Mouse (Mus musculus) limb, embryonic 12.5 days (tissue): ENCODE measurements around the gene Slc39a11. TPM values are rescaled to one million over a fixed set of nuclear protein-coding genes. Genes with fewer than 3 reads are reported as not detected.

Experiments used
- ATAC-seq: fragments of 200-750 bp; cut with Nextera tagmentation; 2 replicates; pipeline ENCODE4 v1.8.0; 2017; ENCODE audit warnings: low read depth, moderate TSS enrichment; ENCODE audit not compliant: insufficient number of reproducible peaks, insufficient read depth, low FRiP score, low TSS enrichment
- H3K27ac ChIP-seq: fragments of 300-500 bp; sonication (generic); 2 replicates; pipeline ENCODE4 v1.5.1; 2016; ENCODE audit warnings: mild to moderate bottlenecking, moderate library complexity
- H3K27me3 ChIP-seq: fragments of 300-500 bp; sonication (generic); 2 replicates; pipeline ENCODE4 v1.6.1; 2016; ENCODE audit warnings: mild to moderate bottlenecking, moderate library complexity
- H3K36me3 ChIP-seq: fragments of 300-500 bp; sonication (generic); 2 replicates; pipeline ENCODE4 v1.6.1; 2016; ENCODE audit warnings: mild to moderate bottlenecking, moderate library complexity
- H3K4me1 ChIP-seq: fragments of 300-500 bp; sonication (generic); replicated peaks from 2 replicates; pipeline ENCODE4 v1.6.1; 2016
- H3K4me2 ChIP-seq: fragments of 300-500 bp; sonication (generic); 2 replicates; pipeline ENCODE4 v1.6.1; 2016; ENCODE audit warnings: mild to moderate bottlenecking, moderate library complexity
- H3K4me3 ChIP-seq: fragments of 300-500 bp; sonication (generic); replicated peaks from 2 replicates; pipeline ENCODE4 v1.5.1; 2016; ENCODE audit warnings: mild to moderate bottlenecking
- H3K9ac ChIP-seq: fragments of 300-500 bp; sonication (generic); replicated peaks from 2 replicates; pipeline ENCODE4 v1.6.1; 2016; ENCODE audit warnings: mild to moderate bottlenecking, moderate library complexity
- H3K9me3 ChIP-seq: fragments of 300-500 bp; sonication (generic); 2 replicates; pipeline ENCODE4 v1.6.1; 2016; ENCODE audit warnings: mild to moderate bottlenecking, moderate library complexity
- WGBS: fragments of 180-500 bp; shearing (Covaris S2); methylation state at CpG from one replicate; pipeline ENCODE4 v1.1.7; 2016; 5-methylcytosine and 5-hydroxymethylcytosine counted together
- polyA plus RNA-seq: library from polyadenylated mRNA; unstranded; fragments of >200 nt; fragmentation: Nextera tagmentation; extraction: Ambion mirVana; gene quantifications from 2 replicates; pipeline ENCODE4 v1.2.1, GENCODE M21; 2016

Gene Slc39a11
- polyA plus RNA-seq, 1 experiment from 2014 or later, result 17.9 TPM

DNA sequence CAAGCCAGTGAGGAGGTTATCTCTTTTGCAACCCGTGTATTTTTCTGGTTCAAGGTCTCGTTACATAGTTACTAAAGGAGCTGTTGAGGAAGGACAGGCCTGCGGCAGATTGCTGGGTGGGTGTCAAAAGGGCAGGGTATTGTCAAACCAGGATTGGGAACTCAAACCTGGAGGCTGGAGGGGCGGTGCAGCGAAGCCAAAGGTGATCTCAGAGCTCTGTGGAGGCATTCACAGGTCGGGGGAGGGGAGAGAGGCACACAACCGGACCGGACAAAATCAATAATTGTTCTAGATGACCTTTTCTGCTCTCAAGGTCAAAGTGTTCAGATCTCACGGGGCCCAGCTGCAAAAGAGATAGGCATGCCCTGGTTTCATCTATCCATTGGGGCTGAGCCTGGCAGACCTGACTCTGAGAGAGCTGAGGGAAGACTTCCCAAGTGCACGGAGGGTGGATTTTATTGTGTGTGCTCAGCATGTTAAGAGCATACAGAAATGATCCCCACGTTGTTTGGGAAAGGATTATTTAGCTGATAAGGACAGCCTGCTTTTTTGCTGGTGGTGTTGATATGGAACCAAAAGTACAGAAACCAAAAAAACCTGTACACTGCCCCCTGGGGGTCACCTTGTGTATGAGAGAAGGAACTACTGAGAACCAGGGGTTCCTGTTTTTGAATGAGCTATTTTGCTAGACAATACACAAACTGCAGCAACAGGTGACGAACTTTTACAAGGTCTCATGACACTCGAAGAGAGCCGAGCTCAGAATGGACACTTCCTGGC lies 32.6 kb downstream of the Slc39a11 start:
- H3K27ac ChIP-seq, result no peak overlapping the region
- peaks cover 25% of the 10 kb centered on the region for H3K4me1 ChIP-seq
- H3K27me3 ChIP-seq, result peaks cover 57% of the 10 kb centered on the region
- no peak overlapping the region for H3K4me3 ChIP-seq
- H3K9ac ChIP-seq, result no peak overlapping the region
- H3K4me2 ChIP-seq, result no peak overlapping the region
- no peaks in the 10 kb centered on the region for H3K9me3 ChIP-seq
- no peaks in the 10 kb centered on the region for H3K36me3 ChIP-seq
- ATAC-seq, result no peak
- 55% methylated on average over 14 of the region's 14 CpGs for WGBS

DNA sequence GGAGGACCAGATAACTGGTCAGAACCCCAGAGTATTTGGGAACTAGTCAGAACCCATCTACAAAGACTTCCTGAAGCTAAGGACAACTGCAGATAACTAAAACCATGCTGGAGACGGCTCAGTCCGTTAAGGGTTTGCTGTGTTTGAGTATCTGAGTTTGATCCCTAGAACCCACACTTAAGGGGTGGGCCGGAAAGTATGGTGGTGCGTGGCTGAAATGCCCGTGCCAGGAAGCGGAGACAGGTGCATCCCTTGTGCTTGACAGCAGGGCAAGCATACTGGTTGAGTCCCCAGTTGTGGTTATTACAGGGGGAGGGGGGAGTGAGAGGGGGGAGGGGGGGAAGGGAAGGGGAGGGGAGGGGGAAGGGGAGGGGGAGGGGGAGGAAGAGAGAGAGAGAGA lies 35.4 kb downstream of the Slc39a11 start:
- H3K4me2 ChIP-seq, result no peak overlapping the region
- peaks cover 26% of the 10 kb centered on the region for H3K4me1 ChIP-seq
- no peak overlapping the region for H3K4me3 ChIP-seq
- H3K36me3 ChIP-seq, result no peaks in the 10 kb centered on the region
- 76% methylated on average over 6 of the region's 6 CpGs for WGBS
- H3K27me3 ChIP-seq, result peaks cover 30% of the 10 kb centered on the region
- no peak overlapping the region for H3K9ac ChIP-seq
- no peaks in the 10 kb centered on the region for H3K9me3 ChIP-seq
- no peak for ATAC-seq
- no peak overlapping the region for H3K27ac ChIP-seq

DNA sequence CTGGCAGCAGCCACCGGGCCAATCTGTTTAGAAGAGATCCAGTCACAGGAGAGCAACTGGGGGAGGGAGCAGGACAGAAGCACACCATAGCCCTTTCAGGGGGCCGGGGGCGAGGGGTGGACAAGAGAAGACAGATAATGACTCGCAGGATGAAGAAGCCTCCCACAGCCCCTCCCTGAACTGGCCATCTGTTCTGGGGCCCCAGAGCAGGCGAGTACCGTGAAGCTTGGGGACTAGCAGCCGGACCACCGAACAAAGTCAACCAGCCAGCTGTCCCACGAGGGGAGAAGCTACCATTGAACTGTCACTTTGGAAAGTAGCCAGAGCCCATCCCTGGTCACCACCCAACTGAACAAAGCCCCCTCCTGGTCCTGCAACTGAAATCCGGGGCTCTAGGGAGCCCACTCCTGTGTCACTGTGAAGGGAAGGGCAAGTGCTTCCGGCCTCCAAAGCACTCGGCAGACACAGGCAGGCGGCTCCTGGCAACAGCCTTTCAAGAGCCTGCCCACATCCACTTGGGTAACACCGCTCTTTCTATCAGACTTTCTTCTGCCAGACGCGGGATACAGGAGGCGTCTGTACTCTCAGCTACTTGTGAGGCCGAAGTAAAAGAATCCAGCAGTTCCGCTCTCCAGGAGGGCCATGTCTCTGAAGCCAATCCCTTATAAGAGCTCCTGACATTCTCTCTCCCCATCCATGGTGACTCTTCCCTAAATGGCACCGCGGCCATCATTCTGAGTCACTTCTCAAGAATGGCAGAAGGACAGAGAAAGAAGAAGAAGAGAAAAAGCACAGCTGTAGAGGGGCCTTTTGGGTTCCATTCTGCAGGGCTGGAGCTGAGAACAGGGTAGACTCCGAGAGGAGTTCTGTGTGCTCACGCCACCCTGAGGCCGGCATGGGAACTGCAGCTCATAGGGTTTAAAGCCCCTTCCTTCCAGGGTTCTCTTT lies 37.9 kb downstream of the Slc39a11 start:
- no peak for ATAC-seq
- no peaks in the 10 kb centered on the region for H3K9me3 ChIP-seq
- peak overlapping the region; percentile 5; the same call in 1 of the 2 replicates for H3K27ac ChIP-seq
- peak overlapping the region; percentile 24 for H3K4me2 ChIP-seq
- no peak overlapping the region for H3K4me3 ChIP-seq
- H3K9ac ChIP-seq, result no peak overlapping the region; the same call in 1 of the 2 replicates
- WGBS, result 16% methylated on average over 24 of the region's 24 CpGs
- H3K36me3 ChIP-seq, result no peaks in the 10 kb centered on the region
- H3K27me3 ChIP-seq, result 0 out of 2 replicates have a peak, but pooled peaks cover 5% of the 10 kb centered on the region
- H3K4me1 ChIP-seq, result peaks cover 12% of the 10 kb centered on the region

DNA sequence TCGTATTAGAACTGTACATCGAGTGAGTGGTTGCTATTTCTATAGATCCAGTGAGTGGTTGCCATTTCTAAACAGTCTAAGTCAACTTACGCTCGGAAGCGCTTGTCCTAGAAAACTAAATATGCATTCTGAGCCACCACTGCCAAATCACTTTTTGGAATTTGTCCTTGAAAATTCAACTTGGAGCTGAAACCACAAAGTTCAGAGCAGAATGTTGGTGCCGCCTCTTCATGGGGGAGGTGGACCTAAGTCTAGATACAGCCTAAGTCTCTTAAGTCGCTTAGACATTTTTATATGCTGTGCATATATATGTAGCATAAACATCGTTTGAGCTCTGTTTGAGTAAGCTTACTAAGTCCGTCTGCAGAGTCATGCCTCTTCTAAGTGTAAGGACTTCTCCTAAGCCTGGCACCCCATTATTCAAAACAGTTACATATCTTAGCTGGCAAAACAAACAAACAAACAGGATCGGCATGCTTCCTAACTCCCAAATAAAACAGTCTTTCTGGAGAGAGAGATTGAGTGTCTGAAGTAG lies 38.7 kb downstream of the Slc39a11 start:
- Histone ChIP-seq H3K9ac (no peak overlapping the region), H3K4me2 (no peak overlapping the region; the same call in 1 of the 2 replicates), H3K36me3 (no peaks in the 10 kb centered on the region), H3K4me3 (no peak overlapping the region), H3K27me3 (0 out of 2 replicates have a peak, but pooled peaks cover 5% of the 10 kb centered on the region), H3K9me3 (peaks cover under 1% of the 10 kb centered on the region), H3K4me1 (peaks cover 12% of the 10 kb centered on the region), H3K27ac (no peak overlapping the region)
- 81% methylated on average over 10 of the region's 10 CpGs for WGBS
- no peak for ATAC-seq

DNA sequence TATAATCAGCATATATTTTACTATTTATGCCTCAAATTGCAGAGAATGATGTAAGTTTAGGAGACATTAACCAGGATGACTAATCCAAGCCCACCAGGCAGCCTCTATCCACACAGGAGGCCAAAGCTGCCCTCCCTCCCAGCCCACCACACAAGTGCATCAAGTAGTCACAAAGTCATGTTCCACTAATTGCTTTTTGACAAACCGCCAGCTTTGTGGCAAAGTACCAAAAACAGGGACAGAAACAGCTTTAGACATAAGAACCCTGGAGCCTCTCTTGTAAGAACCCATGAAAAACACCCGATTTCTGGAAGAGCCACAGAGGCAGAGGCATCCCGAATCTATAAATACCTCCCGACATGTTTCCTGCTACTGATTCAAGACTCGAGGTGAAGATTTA lies 39.6 kb downstream of the Slc39a11 start:
- no peaks in the 10 kb centered on the region for H3K27me3 ChIP-seq
- no peaks in the 10 kb centered on the region for H3K36me3 ChIP-seq
- H3K27ac ChIP-seq, result no peak overlapping the region
- no peak for ATAC-seq
- peaks cover 12% of the 10 kb centered on the region for H3K4me1 ChIP-seq
- H3K4me3 ChIP-seq, result no peak overlapping the region
- H3K9me3 ChIP-seq, result peaks cover 4% of the 10 kb centered on the region
- WGBS, result 74% methylated on average over 5 of the region's 5 CpGs
- H3K9ac ChIP-seq, result no peak overlapping the region
- H3K4me2 ChIP-seq, result no peak overlapping the region

DNA sequence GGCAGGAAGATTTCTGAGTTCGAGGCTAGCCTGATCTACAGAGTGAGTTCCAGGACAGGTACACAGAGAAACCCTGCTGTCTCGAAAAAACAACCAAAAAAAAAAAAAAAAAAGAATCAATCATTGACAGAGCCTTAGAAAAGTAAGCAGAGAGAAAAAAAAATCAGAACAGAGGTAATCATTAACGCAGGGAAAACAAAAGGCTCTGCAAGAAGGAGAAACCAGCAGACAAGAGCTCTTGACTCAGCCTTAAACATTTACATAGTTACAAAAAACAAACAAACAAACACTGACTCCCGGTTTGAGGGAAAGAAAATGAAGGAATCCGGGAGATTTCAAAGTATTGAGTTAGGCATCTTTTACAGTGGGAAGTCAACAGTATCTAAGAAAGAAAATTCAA lies 40.3 kb downstream of the Slc39a11 start:
- Histone ChIP-seq H3K9ac (no peak overlapping the region), H3K27ac (no peak overlapping the region), H3K27me3 (no peaks in the 10 kb centered on the region), H3K36me3 (no peaks in the 10 kb centered on the region), H3K4me1 (peaks cover 15% of the 10 kb centered on the region), H3K4me3 (no peak overlapping the region), H3K4me2 (no peak overlapping the region), H3K9me3 (peaks cover 4% of the 10 kb centered on the region)
- ATAC-seq, result no peak
- 85% methylated on average over 5 of the region's 5 CpGs for WGBS

DNA sequence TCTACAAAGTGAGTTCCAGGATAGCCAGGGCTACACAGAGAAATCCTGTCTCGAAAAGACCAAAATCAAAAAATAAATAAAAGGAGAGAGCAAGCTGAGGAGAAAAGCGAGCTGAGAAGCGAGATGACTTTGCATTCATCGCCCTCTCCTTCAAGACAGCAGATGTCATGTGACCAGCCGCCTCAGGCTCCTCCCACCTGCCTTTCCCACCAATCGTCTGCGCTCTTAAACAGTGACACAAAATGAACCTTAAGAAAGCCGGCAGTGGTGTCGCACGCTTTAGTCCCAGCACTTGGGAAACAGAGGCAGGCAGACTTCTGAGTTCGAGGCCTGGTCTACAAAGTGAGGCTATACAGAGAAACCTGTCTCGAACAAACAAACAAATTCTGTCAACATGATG lies 42.3 kb downstream of the Slc39a11 start:
- Histone ChIP-seq H3K4me1 (peaks cover 27% of the 10 kb centered on the region), H3K36me3 (no peaks in the 10 kb centered on the region)

GRCm38 (mm10) chr11:113601616-113602343 lies 48.1 kb downstream of the Slc39a11 start:
- H3K4me3 ChIP-seq, result no peak overlapping the region
- peaks cover 23% of the 10 kb centered on the region for H3K4me1 ChIP-seq
- no peak overlapping the region for H3K27ac ChIP-seq
- H3K27me3 ChIP-seq, result no peaks in the 10 kb centered on the region
- no peak overlapping the region for H3K4me2 ChIP-seq
- H3K9ac ChIP-seq, result no peak overlapping the region
- no peaks in the 10 kb centered on the region for H3K36me3 ChIP-seq
- peaks cover 4% of the 10 kb centered on the region for H3K9me3 ChIP-seq
- no peak for ATAC-seq
- 64% methylated on average over 12 of the region's 12 CpGs for WGBS

More for the DNA sequence above, 42.3 kb downstream of the Slc39a11 start:
- 96% methylated on average over 12 of the region's 12 CpGs for WGBS
- Histone ChIP-seq H3K27me3 (no peaks in the 10 kb centered on the region), H3K9ac (no peak overlapping the region), H3K4me2 (no peak overlapping the region), H3K4me3 (no peak overlapping the region), H3K27ac (no peak overlapping the region), H3K9me3 (peaks cover 4% of the 10 kb centered on the region)
- no peak for ATAC-seq

DNA sequence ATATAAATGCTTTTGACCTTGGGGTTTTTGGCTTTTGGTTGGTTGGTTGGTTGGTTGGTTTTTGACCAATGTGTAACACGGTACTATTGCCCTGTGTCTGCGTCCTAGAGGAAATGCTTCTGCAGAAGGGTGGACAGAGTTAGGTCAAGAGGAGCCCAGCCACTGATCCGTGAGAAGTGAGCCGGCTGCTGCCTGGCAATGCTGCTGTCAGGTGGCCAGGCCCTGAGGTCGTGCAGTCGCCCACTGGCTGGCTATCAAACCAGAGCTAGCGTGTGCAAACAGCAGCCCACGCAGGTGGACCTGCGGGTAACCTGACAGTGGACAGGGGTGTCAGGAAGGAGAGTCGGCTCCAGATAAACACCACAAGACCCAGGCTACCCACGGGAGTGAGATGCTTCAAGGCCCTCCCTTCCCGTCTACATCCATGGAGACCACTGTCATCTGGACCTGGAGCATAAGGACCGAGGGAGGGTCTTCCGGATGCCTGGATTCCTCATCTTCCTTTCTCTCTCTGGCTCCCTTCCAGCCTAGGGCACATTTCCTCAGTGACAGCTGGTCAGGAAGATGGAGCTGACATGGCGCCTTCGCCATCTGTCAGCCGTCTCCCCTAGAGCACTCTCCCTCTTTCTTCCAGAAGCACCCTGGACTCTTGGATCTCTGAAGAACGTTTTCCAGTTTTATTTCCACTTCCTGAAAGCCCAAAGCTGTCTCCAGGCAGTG lies 49.2 kb downstream of the Slc39a11 start:
- Histone ChIP-seq H3K27me3 (no peaks in the 10 kb centered on the region), H3K9ac (no peak overlapping the region), H3K27ac (no peak overlapping the region), H3K4me2 (no peak overlapping the region), H3K4me3 (no peak overlapping the region), H3K9me3 (no peaks in the 10 kb centered on the region), H3K36me3 (no peaks in the 10 kb centered on the region), H3K4me1 (peaks cover 23% of the 10 kb centered on the region)
- 86% methylated on average over 18 of the region's 18 CpGs for WGBS
- ATAC-seq, result no peak

- peaks cover 9% of the 10 kb centered on the region; the same call in 1 of the 2 replicates for H3K4me1 ChIP-seq
- no peak for ATAC-seq
- H3K9me3 ChIP-seq, result no peaks in the 10 kb centered on the region
- no peak overlapping the region for H3K27ac ChIP-seq
- H3K27me3 ChIP-seq, result no peaks in the 10 kb centered on the region
- H3K36me3 ChIP-seq, result no peaks in the 10 kb centered on the region
- H3K4me2 ChIP-seq, result no peak overlapping the region
- WGBS, result 89% methylated on average over 3 of the region's 3 CpGs
- no peak overlapping the region for H3K9ac ChIP-seq
- no peak overlapping the region for H3K4me3 ChIP-seq
Measured at GRCm38 (mm10) chr11:113597632-113598031, 52.2 kb downstream of the Slc39a11 start.
